Mouse (Mus musculus) MN1 (cell line): ENCODE measurements around the gene Cercam.
A peak's percentile ranks its signal among the peaks of the same experiment; 100 is the strongest.
"Not testable (repeated sequence)": the region's sequence is repeated elsewhere in the genome, so short reads cannot be mapped to it uniquely, and the experiment has no call there.

Source experiments
- DNase-seq: peaks from one replicate; pipeline ENCODE4 v3.0.0-alpha.2; 2016; ENCODE audit warnings: low spot score

Gene Cercam

DNA sequence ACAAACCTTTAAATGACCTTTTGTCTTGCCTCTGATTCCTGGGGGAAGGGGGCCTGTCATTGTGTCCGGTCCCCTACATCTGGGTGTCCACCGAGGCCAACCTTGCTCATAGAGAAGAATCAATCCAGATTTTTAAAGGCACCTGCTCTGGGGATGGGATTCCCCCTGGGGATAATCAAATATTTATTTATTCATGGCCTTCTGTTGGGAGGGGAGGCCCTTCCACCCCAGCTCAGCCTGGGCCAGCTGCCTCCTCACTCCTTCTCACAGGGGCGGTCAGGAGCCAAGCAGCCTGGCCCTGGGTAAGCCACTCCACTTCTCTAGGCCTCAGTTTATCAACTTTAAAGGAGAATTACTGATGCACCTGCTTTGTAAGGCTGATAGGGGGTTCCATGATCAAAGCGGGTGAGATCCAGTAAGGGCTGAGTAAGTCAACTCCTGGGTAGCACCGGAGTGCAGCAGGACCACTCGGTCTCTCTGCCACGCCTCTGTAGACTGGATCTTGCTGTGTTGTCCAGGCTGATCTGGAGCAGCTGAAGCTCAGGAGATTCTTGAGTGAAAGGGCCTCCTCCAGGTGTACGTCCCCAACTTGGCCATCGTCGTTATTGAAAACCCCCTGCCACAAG is 13.3 kb upstream of the Cercam start:
- no peak for DNase-seq

DNA sequence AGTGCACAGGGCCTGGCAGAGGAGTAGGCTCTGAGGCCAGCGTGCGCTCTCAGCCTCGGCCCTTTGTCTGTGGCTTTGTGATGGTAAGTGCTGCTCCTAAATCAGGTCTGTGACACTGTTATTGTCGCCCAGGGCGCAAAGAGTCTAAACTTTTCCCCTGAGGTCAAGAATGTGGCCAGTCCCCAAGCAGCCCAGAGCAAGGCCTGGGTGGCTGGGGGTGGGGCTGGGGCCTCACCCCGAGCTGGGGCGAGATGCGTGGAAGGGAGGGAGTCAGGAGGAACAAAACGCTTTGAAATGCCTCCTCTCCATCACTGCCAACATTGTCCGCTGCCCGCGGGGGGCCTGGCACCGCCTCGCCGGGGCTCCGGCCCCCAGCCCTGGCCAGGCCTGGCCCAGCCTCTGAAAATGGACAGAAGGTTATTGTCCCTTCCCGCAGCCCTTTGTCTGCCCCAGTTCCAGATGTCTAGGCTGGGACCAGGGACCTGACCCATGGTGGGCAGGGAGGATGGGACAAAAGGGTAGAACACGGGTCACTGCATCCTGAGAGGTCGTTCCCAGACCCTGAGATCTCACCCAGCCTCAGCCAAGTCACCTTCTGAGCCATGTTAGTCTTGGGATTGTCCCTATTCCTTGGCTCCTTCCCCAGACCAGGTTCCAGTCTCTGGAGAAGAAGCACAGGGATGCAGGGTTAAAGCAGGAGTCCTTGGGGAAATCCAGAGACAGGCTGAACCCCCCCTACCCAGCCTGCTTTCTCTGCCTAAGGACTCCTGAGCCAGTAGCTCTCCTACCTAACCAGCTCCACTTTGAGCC is 12.3 kb upstream of the Cercam start:
- no peak for DNase-seq

DNA sequence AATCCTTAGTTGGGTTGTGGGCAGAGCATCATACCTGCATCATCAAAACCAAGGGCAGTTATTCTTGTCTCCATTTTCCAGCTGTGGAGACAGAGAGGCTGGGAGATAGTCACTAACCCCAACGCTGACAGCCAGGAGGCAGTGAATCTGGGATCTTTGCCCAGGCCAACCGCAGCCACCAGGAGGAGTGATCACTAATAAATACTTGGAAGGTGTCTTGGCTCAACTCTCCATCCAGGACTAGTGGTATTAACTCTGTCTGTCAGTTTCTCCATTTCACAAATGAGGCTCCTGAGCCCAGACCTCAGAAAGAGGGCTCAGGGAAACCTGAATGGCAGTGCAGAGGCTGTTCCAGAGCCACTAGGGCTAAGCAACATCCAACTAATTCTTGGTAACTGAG is 11.6 kb upstream of the Cercam start:
- peak; percentile 17 for DNase-seq

DNA sequence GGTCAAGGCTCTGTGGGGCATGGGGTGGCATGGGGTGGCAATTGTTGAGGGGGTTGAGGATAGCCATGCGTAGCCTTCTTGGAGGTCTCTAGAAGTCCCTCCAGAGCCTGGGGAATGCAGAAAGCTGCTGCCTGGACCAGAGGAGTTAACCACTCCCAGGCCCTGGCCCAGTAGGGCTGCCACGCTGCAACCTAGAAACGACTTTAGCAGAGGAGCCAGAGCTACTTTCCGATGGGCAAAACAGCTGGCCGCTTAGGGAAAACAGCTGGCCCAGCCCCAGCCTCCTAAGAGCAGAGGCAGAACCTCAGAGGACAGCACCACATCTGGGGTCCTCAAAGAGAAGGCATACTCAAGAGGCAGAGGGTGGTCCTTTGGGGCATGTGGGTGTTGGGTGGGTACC is 11.0 kb upstream of the Cercam start:
- no peak for DNase-seq

DNA sequence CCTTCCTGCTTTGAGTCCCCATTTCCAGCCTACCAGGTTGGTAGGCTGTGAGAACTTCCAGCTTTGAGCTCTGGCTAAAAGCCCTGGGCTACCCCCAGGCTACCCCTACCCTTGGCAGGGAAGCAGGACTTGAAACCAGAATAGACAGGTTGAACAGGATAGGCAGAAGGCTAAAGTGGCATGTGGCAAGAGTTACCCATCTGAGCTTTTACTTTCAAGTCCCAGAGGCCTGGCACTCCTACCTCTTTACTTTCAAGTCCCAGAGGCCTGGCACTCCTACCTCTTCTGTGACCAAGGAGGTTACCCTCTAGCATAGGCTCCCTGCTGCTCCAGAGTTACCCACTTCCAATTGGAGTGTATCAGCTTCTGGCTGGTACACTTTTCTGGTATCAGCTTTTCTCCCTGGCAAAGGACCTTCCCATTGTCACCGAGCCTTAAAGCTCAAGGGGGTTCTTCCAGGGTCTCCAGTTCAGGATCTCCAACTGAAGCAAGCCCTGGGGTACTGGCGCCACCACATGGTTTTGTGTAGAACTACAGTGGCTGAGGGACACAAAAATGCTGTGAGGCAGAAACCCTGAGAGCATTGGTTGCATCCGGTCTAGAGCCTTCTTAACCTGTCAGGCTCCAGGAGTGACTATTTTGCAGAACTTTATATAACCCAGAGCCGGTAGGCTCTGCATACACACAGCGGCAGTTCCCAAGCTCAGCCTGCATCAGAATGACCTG is 10.1 kb upstream of the Cercam start:
- DNase-seq = peak; percentile 45

DNA sequence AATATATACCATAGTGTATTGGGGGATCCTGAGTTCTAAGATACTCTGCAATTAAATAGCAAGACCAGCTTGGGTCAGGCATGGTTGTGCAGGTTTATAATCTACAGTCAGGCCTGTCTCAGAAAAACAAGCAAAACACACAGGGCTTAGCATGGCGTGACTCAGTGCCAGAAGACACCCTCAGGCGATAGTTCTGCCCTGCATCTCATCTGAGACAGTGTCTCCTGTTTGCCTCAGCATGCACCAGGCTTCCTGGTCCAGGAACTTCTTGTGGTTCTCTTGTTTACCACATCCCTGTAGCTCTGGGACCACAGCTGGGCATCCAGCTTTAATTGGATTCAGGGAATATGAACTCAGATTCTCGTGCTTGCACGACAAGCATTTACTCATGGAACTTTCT is 3.8 kb upstream of the Cercam start:
- no peak for DNase-seq

DNA sequence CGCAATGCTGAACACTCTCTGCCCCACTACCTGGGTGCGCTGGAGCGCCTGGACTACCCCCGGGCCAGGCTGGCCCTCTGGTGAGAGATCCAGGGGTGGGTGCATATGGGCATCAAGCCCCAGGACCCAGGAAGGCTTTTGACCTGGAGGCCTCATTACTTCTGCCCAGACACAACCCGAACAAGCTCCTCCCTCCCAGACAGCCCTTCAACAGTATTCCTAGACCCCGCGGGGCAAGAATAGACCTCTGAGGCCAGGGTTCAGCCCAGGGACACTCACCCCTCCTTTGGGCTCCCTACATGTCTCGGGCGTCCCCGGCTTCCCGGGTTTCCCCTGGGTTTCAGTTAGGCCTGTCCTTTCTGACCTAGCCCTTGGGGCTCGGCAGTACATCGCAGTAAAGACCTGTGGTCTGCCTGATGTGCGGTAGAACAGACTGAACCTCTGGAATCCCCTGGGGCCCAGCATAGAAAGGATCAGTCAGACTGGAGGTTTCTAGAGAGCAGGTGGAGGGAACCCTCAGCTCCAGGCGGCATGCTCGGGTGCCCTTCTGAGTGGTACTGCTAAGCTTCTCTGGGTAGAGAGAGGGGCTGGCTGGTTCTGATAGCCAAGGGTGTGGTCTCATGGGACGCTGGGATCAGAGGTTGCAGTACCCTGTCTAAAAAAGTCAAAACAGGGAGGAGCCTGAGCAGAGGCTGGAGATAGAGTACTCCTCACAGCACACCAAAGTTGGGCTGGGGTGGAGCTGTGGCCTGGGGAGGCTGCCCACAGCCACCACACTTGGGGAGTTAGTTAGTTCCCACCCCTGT is 885 bp downstream of the Cercam start:
- DNase-seq = peak; percentile 61

DNA sequence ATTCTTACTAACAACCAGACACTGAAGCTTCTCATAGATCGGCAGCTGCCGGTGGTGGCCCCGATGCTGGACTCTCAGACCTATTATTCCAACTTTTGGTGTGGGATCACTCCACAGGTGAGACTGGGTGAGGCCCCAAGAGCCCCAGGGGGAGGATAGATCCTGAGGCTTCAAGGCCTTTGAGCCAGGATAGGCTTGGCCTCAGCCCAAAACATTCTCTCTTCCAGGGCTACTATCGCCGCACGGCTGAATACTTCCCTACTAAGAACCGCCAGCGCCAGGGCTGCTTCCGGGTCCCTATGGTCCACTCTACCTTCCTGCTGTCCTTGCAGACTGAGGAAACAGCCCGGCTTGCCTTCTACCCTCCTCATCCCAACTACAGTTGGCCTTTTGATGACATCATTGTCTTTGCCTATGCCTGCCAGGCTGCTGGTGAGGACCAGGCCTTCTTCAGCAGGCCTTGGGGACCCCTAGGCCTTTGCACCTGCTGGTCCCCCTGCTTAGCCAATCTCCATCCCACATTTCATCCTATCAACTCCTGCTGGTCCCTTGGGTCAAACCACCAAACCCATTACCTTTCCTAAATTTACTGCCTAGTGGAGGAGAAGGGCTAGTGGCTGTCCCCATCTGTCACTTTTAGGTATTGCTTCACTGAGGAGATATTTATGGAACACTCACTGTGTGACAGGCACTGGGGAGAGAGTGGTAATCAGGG is 3.8 kb downstream of the Cercam start:
- DNase-seq = no peak

DNA sequence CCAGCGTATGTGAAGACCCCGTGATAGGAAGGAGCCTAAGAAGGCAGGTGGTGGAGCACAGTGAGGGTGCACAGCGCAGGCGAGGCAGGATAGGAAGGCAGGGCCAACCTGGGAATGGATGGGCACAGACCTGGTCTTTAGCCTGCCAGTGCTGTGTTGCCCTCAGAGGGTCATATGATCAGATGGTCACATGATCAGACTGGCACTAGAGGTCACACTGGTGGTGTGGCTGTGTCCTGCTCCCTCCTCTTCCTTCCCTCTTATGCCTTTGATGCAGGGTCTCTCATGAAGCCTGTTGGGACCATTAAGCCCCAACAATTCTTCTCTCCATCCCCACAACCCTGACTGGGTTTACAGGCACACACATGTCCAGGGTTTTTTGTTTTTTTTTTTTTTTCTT is 4.8 kb downstream of the Cercam start:
- no peak for DNase-seq

DNA sequence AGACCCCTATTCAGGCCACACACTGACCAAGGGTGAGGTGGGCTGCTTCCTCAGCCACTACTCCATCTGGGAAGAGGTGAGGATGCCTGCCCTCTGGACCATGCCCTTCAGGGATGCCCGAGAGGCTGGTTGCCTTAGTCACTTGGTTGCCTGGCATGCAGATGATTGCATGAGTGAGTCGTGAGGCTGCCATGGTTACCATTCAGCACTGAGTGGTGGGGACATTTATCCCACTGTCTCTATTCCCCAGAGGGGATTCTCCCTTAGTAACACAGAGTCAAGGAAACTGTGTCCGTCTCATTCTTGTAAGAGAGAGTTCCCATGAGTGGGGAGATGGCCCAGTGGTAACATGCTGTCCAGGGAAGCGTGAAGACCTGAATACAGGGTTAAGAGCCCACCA is 9.1 kb downstream of the Cercam start:
- peak; percentile 18 for DNase-seq

DNA sequence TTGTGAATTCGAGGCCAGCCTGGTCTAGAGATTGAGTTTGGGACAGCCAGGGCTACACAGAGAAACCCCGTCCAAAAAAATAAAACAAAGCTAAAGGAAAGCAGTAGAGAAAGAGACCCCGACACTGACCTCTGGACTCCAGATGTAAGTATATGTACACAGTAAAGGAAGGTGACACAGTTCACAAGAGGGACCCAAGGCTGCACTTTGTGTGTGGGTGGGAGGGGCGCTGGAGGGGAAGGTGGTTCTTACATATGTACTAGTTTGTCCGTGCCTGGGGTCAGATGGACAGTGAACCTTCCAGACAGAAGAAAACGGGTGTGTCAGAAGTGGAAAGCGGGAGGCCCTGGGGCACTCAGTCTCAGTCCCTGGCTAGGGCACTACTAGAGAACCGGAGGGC is 10.2 kb downstream of the Cercam start:
- no peak for DNase-seq

DNA sequence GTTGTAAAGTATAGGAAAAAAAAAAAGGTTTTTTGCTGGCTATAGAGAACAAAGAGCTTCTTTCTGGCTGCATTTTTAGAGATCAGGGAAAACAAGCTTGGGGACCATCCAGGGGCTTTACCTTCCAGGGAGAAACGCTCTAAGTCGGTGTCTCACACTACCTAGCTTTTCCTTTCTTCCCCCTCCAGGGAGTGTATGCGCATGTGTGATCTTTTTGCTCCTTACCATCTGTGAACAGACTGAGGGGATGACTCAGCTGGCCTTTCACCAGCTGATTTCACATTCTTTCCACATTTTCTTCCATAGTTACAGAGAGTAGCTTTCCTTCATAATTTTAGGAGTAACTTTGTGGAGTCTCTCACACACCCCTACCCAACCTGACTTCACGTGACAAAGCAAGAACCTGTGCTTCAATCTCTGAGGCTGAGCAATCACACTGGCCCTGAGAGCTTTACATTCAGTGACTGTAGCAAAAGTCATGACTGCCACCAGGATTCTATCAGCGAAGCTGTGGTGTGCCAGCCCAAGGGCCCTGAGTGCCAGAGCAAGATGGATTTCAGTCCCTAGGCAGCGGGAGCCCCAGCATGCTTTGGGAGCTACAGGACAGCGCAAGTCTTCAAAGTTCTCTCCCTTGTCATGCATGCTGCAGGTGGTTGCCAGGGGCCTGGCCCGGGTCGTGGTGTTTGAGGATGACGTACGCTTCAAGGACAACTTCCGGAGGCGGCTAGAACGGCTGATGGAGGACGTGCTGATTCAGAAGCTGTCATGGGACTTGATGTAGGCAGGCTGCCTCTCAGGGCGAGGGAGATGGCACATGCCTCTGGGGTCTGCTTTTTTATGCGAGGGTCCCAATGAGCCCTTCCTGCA is 11.2 kb downstream of the Cercam start:
- DNase-seq = no peak

DNA sequence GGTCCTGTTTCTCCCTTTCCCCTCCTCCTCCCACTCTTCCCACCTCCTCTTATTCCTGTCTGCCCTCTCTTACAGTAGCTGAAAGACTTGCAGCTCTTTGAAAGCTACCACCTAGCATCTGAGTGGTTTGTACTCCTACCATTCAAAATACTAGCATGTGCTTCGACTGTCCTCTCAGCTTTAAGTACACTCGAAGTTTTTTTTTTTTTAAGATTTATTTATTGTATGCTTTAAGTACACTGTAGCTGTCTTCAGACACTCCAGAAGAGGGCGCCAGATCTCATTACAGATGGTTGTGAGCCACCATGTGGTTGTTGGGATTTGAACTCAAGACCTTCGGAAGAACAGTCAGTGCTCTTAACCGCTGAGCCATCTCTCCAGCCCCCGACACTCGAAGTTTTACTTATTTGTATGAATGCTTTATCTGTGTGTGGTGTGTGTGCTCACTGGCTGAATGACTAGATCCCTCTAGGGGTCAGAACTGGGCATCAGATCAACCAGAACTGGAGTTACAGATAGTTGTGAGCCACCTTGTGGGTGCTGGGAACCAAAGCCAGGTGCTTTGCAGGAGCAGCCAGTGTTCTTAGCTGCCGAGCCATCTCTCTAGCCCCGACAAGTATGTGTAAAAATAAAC is 17.8 kb downstream of the Cercam start:
- not testable (repeated sequence) for DNase-seq

DNA sequence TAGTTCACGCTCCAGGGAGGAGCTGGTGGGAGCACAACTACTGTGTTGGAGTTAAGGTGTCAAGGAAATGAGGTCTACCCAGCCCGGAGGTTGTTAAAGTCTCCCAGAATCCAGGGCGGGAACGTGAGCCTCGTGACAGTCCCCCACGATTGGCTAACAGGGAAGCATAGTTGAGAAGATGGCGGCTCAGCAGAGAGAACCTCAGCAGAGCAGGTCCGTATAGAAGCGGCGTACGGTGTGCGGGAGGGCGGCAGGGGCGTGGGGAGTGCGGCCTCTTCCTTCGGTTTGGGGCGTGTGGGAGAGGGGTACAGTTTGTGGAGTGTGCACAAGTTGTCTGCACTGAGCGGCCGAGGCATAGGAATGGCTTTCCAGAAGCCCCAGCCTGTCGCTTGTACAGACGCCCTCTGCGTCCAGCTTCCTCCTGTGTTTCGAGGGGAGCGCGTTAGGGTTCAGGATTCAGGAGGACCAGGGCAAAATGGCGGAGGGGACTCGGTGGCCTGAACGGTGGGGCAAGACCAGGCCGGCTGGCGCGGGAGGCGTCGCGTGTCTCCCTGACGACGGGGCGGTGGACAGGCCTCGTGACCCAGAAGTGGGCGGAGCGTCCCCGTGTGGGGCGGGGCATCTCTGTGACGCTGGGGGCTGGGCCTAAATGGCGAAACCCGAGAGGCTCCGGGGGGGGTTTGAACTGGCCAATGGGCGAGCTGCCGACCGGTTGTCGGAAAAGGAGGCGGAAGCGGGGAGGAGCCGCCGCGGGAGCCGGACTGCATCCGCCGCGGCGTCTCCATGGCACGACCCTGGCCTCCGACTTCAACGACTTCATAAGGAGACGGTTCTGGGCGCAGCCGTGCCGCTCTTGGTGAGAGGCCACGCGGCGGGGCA is 20.3 kb downstream of the Cercam start, which contains the start of gene Odf2:
Gene Odf2, plus strand, starts transcription at position 156 of the 879 bp plus-strand sequence.
- peak; percentile 83 for DNase-seq

DNA sequence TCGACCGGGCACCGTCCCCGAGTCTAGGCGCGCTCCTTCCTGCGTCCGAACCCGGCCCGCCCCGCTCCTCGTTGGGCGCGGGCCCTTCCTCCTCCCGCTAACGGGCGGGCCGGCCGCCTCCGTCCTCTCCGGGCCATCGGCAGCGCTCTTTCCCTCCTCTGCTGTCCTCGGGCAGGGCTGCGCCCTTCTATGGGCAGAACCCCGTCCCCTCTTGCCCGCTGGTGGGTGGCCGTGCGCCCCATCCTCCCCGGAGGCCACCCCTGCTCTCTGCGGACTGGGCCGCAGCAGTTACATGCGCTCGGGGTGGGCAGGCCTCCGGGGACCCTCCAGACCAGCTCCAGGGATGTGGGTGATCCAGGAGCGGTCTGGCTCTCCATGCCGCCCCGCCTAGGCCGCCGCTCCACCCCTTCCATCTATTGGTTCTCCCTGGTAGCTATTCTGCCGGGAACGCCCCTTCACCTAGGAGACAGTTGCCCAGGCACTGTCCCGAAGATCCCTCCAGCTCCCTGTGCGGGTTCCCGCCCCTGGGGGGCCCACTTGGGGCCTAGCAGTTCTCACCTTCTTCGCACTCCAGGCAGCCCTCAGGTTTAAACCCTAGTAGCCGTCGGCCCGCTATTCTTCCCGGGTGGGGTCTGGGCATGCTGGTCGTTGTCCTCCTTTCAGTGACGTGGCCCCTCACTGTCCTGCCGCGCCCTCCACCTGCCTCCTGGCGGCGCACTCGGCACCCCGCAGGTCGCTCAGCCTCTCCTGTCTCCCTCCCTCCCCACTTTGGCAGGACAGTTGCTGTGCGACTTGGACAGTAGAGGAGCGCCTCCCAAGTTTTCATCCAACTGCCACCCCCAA is 21.2 kb downstream of the Cercam start:
- peak; percentile 85 for DNase-seq

DNA sequence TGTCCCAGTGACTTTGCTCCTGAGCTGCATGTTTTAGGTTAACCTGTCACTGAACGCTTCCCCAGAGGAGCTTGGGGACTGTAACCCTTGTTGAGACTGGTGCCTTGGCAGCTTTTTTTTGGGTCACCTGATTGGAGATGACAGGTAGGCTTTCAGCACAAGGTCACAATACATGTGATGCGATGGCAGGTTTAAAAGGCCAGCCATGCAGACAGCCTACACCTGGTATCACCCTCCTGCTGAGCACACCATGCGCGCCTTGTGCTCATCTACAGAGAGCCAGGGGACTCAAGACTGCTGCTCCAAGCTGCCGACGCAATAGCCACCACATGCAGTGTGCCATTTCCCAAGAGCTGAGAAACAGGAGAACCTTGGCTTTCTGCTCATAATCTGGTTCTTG is 22.8 kb downstream of the Cercam start:
- DNase-seq = no peak

DNA sequence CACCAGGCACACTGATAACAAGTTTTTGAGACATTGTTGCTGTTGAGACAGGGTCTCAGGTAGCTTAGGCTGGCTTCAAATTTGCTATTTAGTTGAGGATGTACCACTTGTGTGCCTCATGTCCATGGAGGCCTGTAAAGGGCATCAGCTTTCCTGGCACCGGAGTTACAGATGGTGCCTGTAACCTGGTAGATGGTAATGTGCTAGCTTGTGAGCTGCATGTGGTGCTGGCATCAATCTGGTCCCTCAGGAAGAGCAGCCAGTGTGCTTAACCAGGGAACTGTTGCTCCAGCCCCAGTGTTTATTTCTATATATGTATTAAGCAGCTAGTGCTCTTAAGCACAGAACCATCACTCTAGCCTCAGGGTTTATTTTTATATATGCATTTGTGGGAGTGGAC is 27.1 kb downstream of the Cercam start:
- no peak for DNase-seq

DNA sequence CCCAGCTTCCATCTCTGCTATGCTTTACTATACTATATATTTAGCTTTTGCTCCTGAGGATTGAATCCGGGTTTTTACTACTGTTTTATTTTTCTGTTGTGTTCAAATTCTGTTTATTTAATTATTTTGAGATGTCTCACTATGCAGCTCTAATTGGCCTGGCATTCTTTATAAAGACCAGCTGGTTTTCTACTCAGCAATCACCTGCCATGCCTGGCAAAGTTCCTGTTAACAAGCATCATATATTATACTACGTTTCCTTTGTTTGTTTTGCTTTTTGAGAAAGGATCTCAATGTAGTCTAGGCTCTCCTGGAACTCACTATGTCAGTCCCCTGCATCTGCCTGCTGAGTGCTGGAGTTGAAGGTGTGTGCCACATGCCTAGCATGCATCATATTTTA is 28.4 kb downstream of the Cercam start:
- DNase-seq = no peak
